Mouse (Mus musculus) telencephalon, adult 2 months (tissue): ENCODE measurements around the gene Mlf1.

Source experiments
- DNase-seq: peaks from one replicate; pipeline ENCODE4 v3.0.0-alpha.2; 2011; ENCODE audit warnings: low read depth, low spot score

Gene Mlf1

DNA sequence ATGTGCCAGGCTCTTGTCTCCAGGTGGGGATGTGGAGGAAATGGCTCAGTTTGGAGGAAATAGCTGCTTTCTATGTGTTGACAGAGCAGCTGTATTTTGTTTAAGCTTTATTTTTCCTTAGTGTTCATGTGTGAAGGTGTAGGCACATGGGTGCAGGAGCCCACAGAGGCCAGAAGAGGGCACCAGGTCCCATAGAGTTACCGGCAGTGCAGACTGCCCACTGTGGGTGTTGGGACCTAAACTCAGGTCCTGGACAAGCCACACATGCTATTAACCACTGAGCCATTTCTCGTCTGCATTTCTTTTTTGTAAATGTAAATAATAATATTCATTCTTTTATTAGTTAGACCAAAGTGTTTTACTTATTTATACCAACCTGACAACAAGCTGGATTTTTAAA, 73.2 kb downstream of the Mlf1 start:
- DNase-seq, result no peak
